Mouse (Mus musculus): Measurements from ENCODE around the gene Dock3.

DNA sequence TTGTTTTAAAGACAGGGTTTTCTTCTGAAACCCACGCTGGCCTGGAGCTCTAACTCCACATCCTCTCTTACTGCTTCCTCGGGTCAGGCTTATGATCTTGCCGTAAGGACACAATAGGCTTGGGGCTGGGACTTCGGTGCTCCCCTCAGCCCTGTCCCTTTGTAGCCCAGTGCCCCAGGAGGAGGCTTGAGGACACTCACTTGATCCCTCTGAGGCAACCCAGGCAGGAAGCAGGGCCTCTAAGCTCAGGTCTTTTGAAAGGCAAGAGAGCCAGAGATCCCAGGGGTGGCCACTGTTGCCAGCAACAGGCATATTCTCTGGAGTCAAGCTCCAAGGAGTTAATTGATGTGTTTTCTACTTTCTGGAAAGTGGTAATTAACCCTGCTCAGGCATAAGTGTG lies 352.2 kb downstream of the Dock3 start:
- TF ChIP-seq CTCF (IDR thresholded peaks at IDR 0.05; ENCODE audit: low read depth) (no peak), EP300 (optimal IDR thresholded peaks at IDR 0.05) (no peak)
